Mouse (Mus musculus) urinary bladder, postnatal 0 days (tissue): Measurements from ENCODE around the gene Spats2l. TPM values are rescaled to one million over a fixed set of nuclear protein-coding genes. Genes with fewer than 3 reads are reported as not detected.

Experiments
- polyA plus RNA-seq: library from polyadenylated mRNA; unstranded; fragments of >200 nt; fragmentation: Nextera tagmentation; extraction: Ambion mirVana; gene quantifications from 2 replicates; pipeline ENCODE4 v1.2.1, GENCODE M21; 2015

Gene Spats2l
- polyA plus RNA-seq: 116 and 141 TPM in 2 replicates

GRCm38 (mm10) chr1:57774001-57774667 is at the start of gene Spats2l:
Gene Spats2l, plus strand, starts transcription at chr1:57774162.

GRCm38 (mm10) chr1:57995432-57996132 is 221.6 kb downstream of the Spats2l start, which contains the start of gene Sgo2a:
Gene Sgo2a, plus strand, starts transcription at chr1:57995971.

Other genes starting within 250 kb of the Spats2l start
- 3.0 and 4.9 TPM in 2 replicates for gene Sgo2a, start 221.8 kb downstream of the Spats2l start, polyA plus RNA-seq
- 8.8 and 10.2 TPM in 2 replicates for gene Kctd18, start 244.8 kb downstream of the Spats2l start, polyA plus RNA-seq